Mouse (Mus musculus): ENCODE results near the gene Avpr1b. TPM values are rescaled to one million over a fixed set of nuclear protein-coding genes. Genes with fewer than 3 reads are reported as not detected.

Avpr1b gene
- polyA plus RNA-seq, 1 experiment: not detected

- no peak overlapping the region for H3K4me3 ChIP-seq (replicated peaks)
- H3K4me1 ChIP-seq: no peaks in the 10 kb centered on the region
- no peaks in the 10 kb centered on the region for H3K9me3 ChIP-seq
- TF ChIP-seq GATA1 (IDR thresholded peaks at IDR 0.05; ENCODE audit: borderline replicate concordance, low read length) (no peak), FLI1 (IDR thresholded peaks at IDR 0.05; ENCODE audit: low read length) (no peak)
- H3K36me3 ChIP-seq (replicated peaks; ENCODE audit: low read length): no peaks in the 10 kb centered on the region
- peaks cover 51% of the 10 kb centered on the region for H3K27me3 ChIP-seq (replicated peaks)
These were observed 19.9 kb upstream of the Avpr1b start for GRCm38 (mm10) chr1:131578943-131579680.

- no peaks in the 10 kb centered on the region for H3K4me1 ChIP-seq
- H3K4me3 ChIP-seq (replicated peaks): no peak overlapping the region
- TF ChIP-seq FLI1 (IDR thresholded peaks at IDR 0.05; ENCODE audit: low read length): no peak
- TF ChIP-seq GATA1 (IDR thresholded peaks at IDR 0.05; ENCODE audit: borderline replicate concordance, low read length): no peak
- H3K9me3 ChIP-seq: no peaks in the 10 kb centered on the region
- H3K27me3 ChIP-seq (replicated peaks): peaks cover 53% of the 10 kb centered on the region
- no peaks in the 10 kb centered on the region for H3K36me3 ChIP-seq (replicated peaks; ENCODE audit: low read length)
These were observed 18.6 kb upstream of the Avpr1b start for GRCm38 (mm10) chr1:131580389-131580788.

- Histone ChIP-seq H3K36me3 (replicated peaks; ENCODE audit: low read length) (no peaks in the 10 kb centered on the region), H3K4me3 (replicated peaks) (no peak overlapping the region), H3K4me1 (no peaks in the 10 kb centered on the region), H3K9me3 (no peaks in the 10 kb centered on the region), H3K27me3 (replicated peaks) (peaks cover 60% of the 10 kb centered on the region)
- no peak for TF ChIP-seq FLI1 (IDR thresholded peaks at IDR 0.05; ENCODE audit: low read length)
- TF ChIP-seq GATA1 (IDR thresholded peaks at IDR 0.05; ENCODE audit: borderline replicate concordance, low read length): no peak
These were observed 15.4 kb upstream of the Avpr1b start for GRCm38 (mm10) chr1:131583598-131583997.

GRCm38 (mm10) chr1:131586836-131587235 is 12.2 kb upstream of the Avpr1b start:
- no peak for TF ChIP-seq GATA1 (IDR thresholded peaks at IDR 0.05; ENCODE audit: borderline replicate concordance, low read length)
- TF ChIP-seq FLI1 (IDR thresholded peaks at IDR 0.05; ENCODE audit: low read length): no peak
- no peak overlapping the region for H3K4me3 ChIP-seq (replicated peaks)
- no peaks in the 10 kb centered on the region for H3K4me1 ChIP-seq
- H3K9me3 ChIP-seq: peaks cover 4% of the 10 kb centered on the region
- H3K27me3 ChIP-seq (replicated peaks): peaks cover 55% of the 10 kb centered on the region
- H3K36me3 ChIP-seq (replicated peaks; ENCODE audit: low read length): no peaks in the 10 kb centered on the region

DNA sequence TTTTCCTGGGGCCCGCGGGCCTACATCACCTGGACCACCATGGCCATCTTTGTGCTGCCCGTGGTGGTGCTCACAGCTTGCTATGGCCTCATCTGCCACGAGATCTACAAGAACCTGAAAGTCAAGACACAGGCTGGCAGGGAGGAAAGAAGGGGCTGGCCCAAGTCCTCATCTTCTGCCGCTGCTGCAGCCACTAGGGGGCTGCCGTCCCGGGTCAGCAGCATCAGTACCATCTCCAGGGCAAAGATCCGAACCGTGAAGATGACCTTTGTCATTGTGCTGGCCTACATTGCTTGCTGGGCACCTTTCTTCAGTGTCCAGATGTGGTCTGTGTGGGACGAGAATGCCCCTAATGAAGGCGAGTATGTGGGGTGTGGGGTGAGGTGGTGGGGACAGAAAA is 1.3 kb downstream of the Avpr1b start:
- H3K4me3 ChIP-seq (replicated peaks): no peak overlapping the region
- peaks cover 73% of the 10 kb centered on the region for H3K27me3 ChIP-seq (replicated peaks)
- H3K9me3 ChIP-seq: no peaks in the 10 kb centered on the region
- H3K36me3 ChIP-seq (replicated peaks; ENCODE audit: low read length): no peaks in the 10 kb centered on the region
- H3K4me1 ChIP-seq: no peaks in the 10 kb centered on the region
- TF ChIP-seq GATA1 (IDR thresholded peaks at IDR 0.05; ENCODE audit: borderline replicate concordance, low read length) (no peak), FLI1 (IDR thresholded peaks at IDR 0.05; ENCODE audit: low read length) (no peak)

GRCm38 (mm10) chr1:131606719-131607118 is 7.7 kb downstream of the Avpr1b start:
- peaks cover 62% of the 10 kb centered on the region for H3K27me3 ChIP-seq (replicated peaks)
- TF ChIP-seq FLI1 (IDR thresholded peaks at IDR 0.05; ENCODE audit: low read length): no peak
- no peak for TF ChIP-seq GATA1 (IDR thresholded peaks at IDR 0.05; ENCODE audit: borderline replicate concordance, low read length)
- H3K36me3 ChIP-seq (replicated peaks; ENCODE audit: low read length): no peaks in the 10 kb centered on the region
- H3K9me3 ChIP-seq: no peaks in the 10 kb centered on the region
- H3K4me1 ChIP-seq: no peaks in the 10 kb centered on the region
- no peak overlapping the region for H3K4me3 ChIP-seq (replicated peaks)

DNA sequence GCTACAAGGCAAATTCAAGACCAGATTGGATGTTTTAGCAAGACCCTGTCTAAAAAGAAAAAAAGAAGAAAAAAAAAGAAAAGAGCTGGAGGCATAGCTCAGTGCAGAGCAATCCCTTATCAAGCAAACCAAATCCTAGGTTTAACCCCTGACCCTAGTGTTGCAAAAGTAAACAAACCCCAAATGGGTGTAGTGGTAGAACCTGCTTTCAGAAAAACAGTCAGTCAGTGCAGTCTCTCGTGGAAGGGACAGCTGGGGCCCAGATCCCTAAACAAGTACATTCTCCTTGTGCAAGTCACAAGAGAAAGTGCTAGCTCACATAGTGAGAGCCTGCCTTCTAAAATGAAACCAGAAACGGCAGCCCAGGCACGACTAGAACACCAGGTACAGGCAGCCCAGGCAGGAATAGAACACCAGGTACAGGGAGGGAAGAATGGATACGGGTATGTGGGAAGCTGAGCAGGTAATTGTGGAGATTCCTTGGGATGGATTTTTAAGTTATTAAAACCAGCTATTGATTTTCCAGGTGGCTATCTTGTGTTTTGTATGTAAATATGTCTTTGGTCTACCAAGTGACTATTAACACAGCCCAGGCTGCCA is 13.6 kb downstream of the Avpr1b start:
- TF ChIP-seq GATA1 (IDR thresholded peaks at IDR 0.05; ENCODE audit: borderline replicate concordance, low read length) (no peak), FLI1 (IDR thresholded peaks at IDR 0.05; ENCODE audit: low read length) (no peak)
- Histone ChIP-seq H3K9me3 (no peaks in the 10 kb centered on the region), H3K4me1 (peaks cover 8% of the 10 kb centered on the region), H3K27me3 (replicated peaks) (peaks cover 28% of the 10 kb centered on the region), H3K36me3 (replicated peaks; ENCODE audit: low read length) (no peaks in the 10 kb centered on the region), H3K4me3 (replicated peaks) (peak overlapping the region; percentile 74)

DNA sequence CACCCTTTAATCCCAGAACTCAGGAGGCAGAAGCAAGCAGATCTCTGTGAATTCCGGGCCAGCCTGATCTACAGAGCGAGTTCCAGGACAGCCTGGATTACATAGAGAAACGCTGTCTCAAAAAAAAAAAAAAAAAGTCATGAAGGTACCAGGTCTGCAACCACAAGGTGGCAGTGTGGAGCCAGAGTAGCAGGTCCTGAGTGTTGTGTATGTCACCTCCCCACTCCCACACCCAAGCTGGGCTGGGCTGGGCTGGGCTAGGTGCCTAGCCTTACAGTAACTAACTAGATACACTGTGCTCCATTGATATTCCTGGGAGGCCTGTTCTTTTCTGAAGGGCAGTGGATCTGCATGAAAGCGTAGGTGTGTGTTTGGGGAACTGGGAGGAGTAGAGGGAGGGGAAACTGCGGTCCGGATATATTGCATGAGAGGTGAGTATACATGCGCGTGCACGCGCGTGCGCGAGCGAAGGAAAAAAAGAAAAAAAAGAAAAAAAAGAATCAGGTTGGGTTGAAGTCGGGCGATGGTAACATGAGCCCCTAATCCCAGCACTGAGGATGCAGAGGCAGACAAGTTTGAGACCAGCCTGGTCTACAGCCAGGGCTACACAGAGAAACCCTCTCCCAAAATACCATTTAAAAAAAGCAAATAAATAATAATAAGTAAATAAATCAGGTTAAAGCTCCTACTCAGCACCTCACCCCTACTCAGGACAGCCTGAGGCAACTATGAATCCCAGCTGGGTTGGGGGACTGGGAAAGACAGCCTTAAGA is 14.5 kb downstream of the Avpr1b start:
- Histone ChIP-seq H3K4me1 (peaks cover 8% of the 10 kb centered on the region), H3K4me3 (replicated peaks) (peak overlapping the region; percentile 38), H3K27me3 (replicated peaks) (peaks cover 22% of the 10 kb centered on the region), H3K9me3 (no peaks in the 10 kb centered on the region), H3K36me3 (replicated peaks; ENCODE audit: low read length) (no peaks in the 10 kb centered on the region)
- no peak for TF ChIP-seq FLI1 (IDR thresholded peaks at IDR 0.05; ENCODE audit: low read length)
- no peak for TF ChIP-seq GATA1 (IDR thresholded peaks at IDR 0.05; ENCODE audit: borderline replicate concordance, low read length)

- H3K4me3 ChIP-seq (replicated peaks): no peak overlapping the region
- H3K4me1 ChIP-seq: peaks cover 8% of the 10 kb centered on the region
- H3K36me3 ChIP-seq (replicated peaks; ENCODE audit: low read length): no peaks in the 10 kb centered on the region
- TF ChIP-seq GATA1 (IDR thresholded peaks at IDR 0.05; ENCODE audit: borderline replicate concordance, low read length) (no peak), FLI1 (IDR thresholded peaks at IDR 0.05; ENCODE audit: low read length) (no peak)
- peaks cover 5% of the 10 kb centered on the region for H3K9me3 ChIP-seq
- peaks cover 24% of the 10 kb centered on the region for H3K27me3 ChIP-seq (replicated peaks)
These were observed 15.6 kb downstream of the Avpr1b start for GRCm38 (mm10) chr1:131614641-131615040.

DNA sequence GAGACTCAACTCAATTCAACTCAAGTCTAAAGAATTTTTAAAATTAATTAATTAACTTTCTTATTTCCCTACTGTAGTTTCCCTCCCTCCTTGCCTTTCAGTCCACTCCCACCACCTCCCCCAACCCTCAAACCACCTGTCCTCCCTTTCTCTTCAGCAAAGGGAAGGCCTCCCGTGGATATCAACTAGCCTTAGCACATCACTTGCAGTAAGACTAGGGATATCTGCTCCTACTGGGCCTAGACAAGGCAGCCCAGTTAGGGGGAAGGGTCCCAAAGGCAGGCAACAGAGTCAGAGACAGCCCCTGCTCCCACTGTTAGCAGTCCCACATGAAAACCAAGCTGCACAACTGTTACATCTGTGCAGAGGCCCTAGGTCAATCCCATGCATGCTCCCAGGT is 17.1 kb downstream of the Avpr1b start:
- no peaks in the 10 kb centered on the region for H3K36me3 ChIP-seq (replicated peaks; ENCODE audit: low read length)
- H3K4me3 ChIP-seq (replicated peaks): no peak overlapping the region
- no peak for TF ChIP-seq GATA1 (IDR thresholded peaks at IDR 0.05; ENCODE audit: borderline replicate concordance, low read length)
- TF ChIP-seq FLI1 (IDR thresholded peaks at IDR 0.05; ENCODE audit: low read length): no peak
- peaks cover 9% of the 10 kb centered on the region for H3K9me3 ChIP-seq
- H3K4me1 ChIP-seq: peaks cover 8% of the 10 kb centered on the region
- peaks cover 27% of the 10 kb centered on the region for H3K27me3 ChIP-seq (replicated peaks)
